Mouse (Mus musculus) embryonic fibroblast, embryonic 13.5 days (primary cell): ENCODE measurements around the gene Klf15.

ENCODE experiments used
- CTCF ChIP-seq: IDR thresholded peaks from 2 replicates; pipeline ENCODE4 v1.5.1; 2011; ENCODE audit warnings: mild to moderate bottlenecking, control low read depth, low read length, moderate library complexity, borderline replicate concordance; ENCODE audit not compliant: insufficient read depth
- POLR2A ChIP-seq: IDR thresholded peaks from 2 replicates; pipeline ENCODE4 v1.6.1; 2011; ENCODE audit warnings: low read depth, mild to moderate bottlenecking, control low read depth, low read length, moderate library complexity

DNA sequence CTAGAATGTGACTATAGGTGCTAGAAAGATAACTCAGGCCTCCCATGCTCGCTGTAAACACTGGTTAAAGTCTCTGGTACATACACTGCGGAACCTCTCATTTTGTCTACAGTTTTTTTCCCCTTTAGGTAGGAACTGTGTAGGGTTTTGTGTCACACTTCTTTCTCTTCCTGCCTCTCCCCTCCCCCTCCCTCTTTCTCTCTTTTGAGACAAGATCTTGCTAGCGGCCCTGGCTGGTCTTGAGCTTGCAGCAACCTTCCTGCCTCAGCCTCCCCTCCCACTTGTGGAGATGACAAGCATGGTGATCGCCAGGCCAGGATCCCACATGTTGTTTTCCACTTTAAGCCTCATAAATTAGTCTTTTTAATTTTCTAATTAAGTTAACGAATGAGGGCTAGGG is 8.6 kb upstream of the Klf15 start:
- TF ChIP-seq CTCF: no peak
- no peak for TF ChIP-seq POLR2A
